Comparison of ENCODE assay signal across 8 mouse cellular contexts in genomic region chr2:105904757-105905146, GRCm38 (mm10). TPM values are rescaled to one million over a fixed set of nuclear protein-coding genes. Genes with fewer than 3 reads are reported as not detected.
A peak's percentile ranks its signal among the peaks of the same experiment; 100 is the strongest.
DNase-seq lines count a peak whose midpoint lies in the region; ATAC-seq and TF ChIP-seq lines count a peak whose summit lies in the region.

No protein-coding gene starts in this region.

- H3K9me3 ChIP-seq in ES-Bruce4 (replicated peaks; ENCODE audit: control insufficient read depth, insufficient read depth, low read length, poor library complexity, severe bottlenecking), result no peaks in the 10 kb centered on the region
- no peaks in the 10 kb centered on the region for H3K9me3 ChIP-seq in forebrain, embryonic 16.5 days (ENCODE audit: control insufficient read depth, low read length)

- H3K4me3 ChIP-seq in heart, adult 2 months, result peak overlapping the region; percentile 73
- H3K4me3 ChIP-seq in ES-Bruce4 (ENCODE audit: low read depth, low read length) (peak overlapping the region; percentile 100), macrophage (ENCODE audit: inconsistent target) (peak overlapping the region; percentile 96)
- peak overlapping the region; percentile 84 for H3K4me3 ChIP-seq in forebrain, embryonic 16.5 days (replicated peaks; ENCODE audit: low read length)

- intact Hi-C loops in heart, adult 2 months (cut with DNase I), result loop anchor here (5.0 to 10.0 kb wide), 3 partner anchors 98 to 290 kb away; partner anchors contain the start of gene Dnajc24
- intact Hi-C loops in left cerebral cortex, postnatal 14 days (cut with DNase I), result loop anchor here (5.0 kb wide), 1 partner anchor 227 kb away; no protein-coding TSS in a partner anchor

- H3K4me1 ChIP-seq in heart, adult 2 months (ENCODE audit: control insufficient read depth, insufficient read depth, low read length), result no peaks in the 10 kb centered on the region; the same call in 1 of the 2 replicates
- H3K4me1 ChIP-seq in ES-Bruce4 (ENCODE audit: control insufficient read depth, insufficient read depth, low read length), result no peaks in the 10 kb centered on the region
- peaks cover 6% of the 10 kb centered on the region for H3K4me1 ChIP-seq in forebrain, embryonic 16.5 days (replicated peaks; ENCODE audit: control insufficient read depth, insufficient read depth, low read length)

- H3K27me3 ChIP-seq in heart, adult 2 months (ENCODE audit: control insufficient read depth, insufficient read depth, low read length), result no peaks in the 10 kb centered on the region
- no peaks in the 10 kb centered on the region for H3K27me3 ChIP-seq in ES-Bruce4 (ENCODE audit: control insufficient read depth, insufficient read depth, low read length, poor library complexity, severe bottlenecking)
- H3K27me3 ChIP-seq in forebrain, embryonic 16.5 days (replicated peaks; ENCODE audit: control insufficient read depth, insufficient read depth, low read length), result no peaks in the 10 kb centered on the region

- H3K4me2 ChIP-seq in forebrain, embryonic 16.5 days (ENCODE audit: low read length), result peak overlapping the region; percentile 93

- no peak for TF ChIP-seq CTCF in heart, adult 2 months (IDR thresholded peaks at IDR 0.05)
- TF ChIP-seq CTCF in ES-Bruce4 (IDR thresholded peaks at IDR 0.05; ENCODE audit: low read depth, low read length), result no peak

- H3K79me2 ChIP-seq in heart, adult 2 months (replicated peaks; ENCODE audit: control insufficient read depth, insufficient read depth, low read length), result peaks cover 1% of the 10 kb centered on the region
- no peaks in the 10 kb centered on the region for H3K79me2 ChIP-seq in macrophage (ENCODE audit: inconsistent target)

- peak; percentile 52 for ATAC-seq in forebrain, embryonic 16.5 days

- no peak for TF ChIP-seq EP300 in heart, adult 2 months (IDR thresholded peaks at IDR 0.05; ENCODE audit: insufficient read depth, low read depth, low read length)
- no peak for TF ChIP-seq EP300 in ES-Bruce4 (IDR thresholded peaks at IDR 0.05; ENCODE audit: insufficient read depth, low read depth, low read length)

- peak overlapping the region; percentile 90 for H3K27ac ChIP-seq in heart, adult 2 months
- H3K27ac ChIP-seq in ES-Bruce4 (ENCODE audit: insufficient read depth, low read length), result no peak overlapping the region
- H3K27ac ChIP-seq in forebrain, embryonic 16.5 days (ENCODE audit: low read length), result peak overlapping the region; percentile 78
- peak overlapping the region; percentile 32 for H3K27ac ChIP-seq in macrophage

- DNase-seq in heart, adult 2 months, result no peak
- DNase-seq in heart, adult 11 months, result no peak
- DNase-seq in left cerebral cortex, postnatal 14 days (ENCODE audit: low spot score in 2 of 2), result no peak
- DNase-seq in layer of hippocampus, adult 9-11 months, result no peak
- no peak for DNase-seq in thymus, postnatal 36 days

- peak overlapping the region; percentile 92 for H3K9ac ChIP-seq in heart, adult 2 months (ENCODE audit: low read depth, low read length)
- H3K9ac ChIP-seq in ES-Bruce4 (ENCODE audit: low read depth, poor library complexity, severe bottlenecking), result peak overlapping the region; percentile 95
- H3K9ac ChIP-seq in forebrain, embryonic 16.5 days (replicated peaks; ENCODE audit: low read depth, low read length), result peak overlapping the region; percentile 68

- TF ChIP-seq POLR2A in heart, adult 2 months (IDR thresholded peaks at IDR 0.05; ENCODE audit: insufficient read depth, low read depth, low read length), result no peak
- TF ChIP-seq POLR2A in ES-Bruce4 (IDR thresholded peaks at IDR 0.05; ENCODE audit: insufficient read depth, low read length), result no peak

- 0% methylated on average over 12 of the region's 12 CpGs for WGBS in heart, adult 2 months
- under 1% methylated on average over 12 of the region's 12 CpGs for WGBS in forebrain, embryonic 16.5 days
- WGBS in macrophage (ENCODE audit: missing documents), result 5% methylated on average over 10 of the region's 12 CpGs

- no peaks in the 10 kb centered on the region; the same call in 1 of the 2 replicates for H3K36me3 ChIP-seq in heart, adult 2 months (ENCODE audit: control insufficient read depth, insufficient read depth, low read length)
- no peaks in the 10 kb centered on the region for H3K36me3 ChIP-seq in ES-Bruce4 (ENCODE audit: control insufficient read depth, insufficient read depth, low read length, poor library complexity, severe bottlenecking)
- H3K36me3 ChIP-seq in forebrain, embryonic 16.5 days (ENCODE audit: control insufficient read depth, insufficient read depth), result no peaks in the 10 kb centered on the region
- H3K36me3 ChIP-seq in macrophage (ENCODE audit: inconsistent target), result no peaks in the 10 kb centered on the region

RNA-seq across cellular contexts. Expression of gene Immp1l, which starts 0.3 kb away (rescaled TPM):
- 100 to 1,000 TPM in 1 of 2 experiments, 10 to 100 TPM in 1; 91.6 to 103 TPM for total RNA-seq in heart, adult 2 months (2021)
- polyA plus RNA-seq in heart, adult 2 months (2012; rRNA removed), result 37.7 and 80.5 TPM in 2 replicates
- 25.0 and 25.1 TPM in 2 replicates for polyA plus RNA-seq in ES-Bruce4 (2011; ENCODE audit: insufficient read depth, insufficient read length, low read depth, missing spikeins)
- 99.9 and 115 TPM in 2 replicates for polyA plus RNA-seq in forebrain, embryonic 16.5 days (2015; fragmentation: Nextera tagmentation; extraction: Ambion mirVana)
- 10 to 100 TPM in 9 of 26 experiments, 1 to 10 TPM in 17; 1.4 to 15.2 (median 9.0) TPM for total RNA-seq in macrophage (2018; cell fraction: chromatin; rRNA removed)
- total RNA-seq in macrophage (2018; cell fraction: cytosol; rRNA removed), result 10 to 100 TPM; 21.3 to 40.6 (median 28.2) TPM
- 10 to 100 TPM in 11 of 26 experiments, 1 to 10 TPM in 15; 3.2 to 15.7 (median 8.6) TPM for total RNA-seq in macrophage (2018; cell fraction: nucleus; rRNA removed)
- polyA plus RNA-seq in macrophage (2018), result 23.1 to 33.0 TPM (median 27.8 TPM) in 3 replicates
- total RNA-seq in left cerebral cortex, postnatal 14 days (2021), result 10 to 100 TPM; 24.6 to 30.6 TPM

RNA-seq across cellular contexts. Expression of gene Elp4, which starts 0.4 kb away (rescaled TPM):
- total RNA-seq in heart, adult 2 months (2021), result 10 to 100 TPM; 11.2 to 12.3 TPM
- polyA plus RNA-seq in heart, adult 2 months (2012; rRNA removed), result 2.1 and 3.7 TPM in 2 replicates
- polyA plus RNA-seq in ES-Bruce4 (2011; ENCODE audit: insufficient read depth, insufficient read length, low read depth, missing spikeins) (20.5 and 20.9 TPM in 2 replicates), macrophage (2018) (3.1 to 6.4 TPM (median 4.6 TPM) in 3 replicates)
- polyA plus RNA-seq in forebrain, embryonic 16.5 days (2015; fragmentation: Nextera tagmentation; extraction: Ambion mirVana), result 46.2 and 52.2 TPM in 2 replicates
- 10 to 100 TPM in 25 of 26 experiments, 1 to 10 TPM in 1; 7.1 to 43.9 (median 32.3) TPM for total RNA-seq in macrophage (2018; cell fraction: chromatin; rRNA removed)
- total RNA-seq in macrophage (2018; cell fraction: cytosol; rRNA removed), result 1 to 10 TPM; 2.7 to 7.1 (median 4.8) TPM
- total RNA-seq in macrophage (2018; cell fraction: nucleus; rRNA removed), result 10 to 100 TPM in 20 of 26 experiments, 1 to 10 TPM in 6; 5.6 to 35.9 (median 19.4) TPM
- 10 to 100 TPM; 15.3 to 20.9 TPM for total RNA-seq in left cerebral cortex, postnatal 14 days (2021)
